Mouse (Mus musculus) adrenal gland, postnatal 14 days (tissue): ENCODE measurements around the gene Fsd1. TPM values are rescaled to one million over a fixed set of nuclear protein-coding genes. Genes with fewer than 3 reads are reported as not detected.

Experiments used
- DNase-seq: peaks from one replicate; pipeline ENCODE4 v3.0.0; 2021; ENCODE audit warnings: mixed read lengths
- total RNA-seq: library from RNA; stranded (reverse); gene quantifications from 2 replicates; pipeline ENCODE4 v1.2.3, GENCODE M21; 2021

Fsd1 gene
- total RNA-seq, 1 experiment from 2014 or later = 1.6 TPM

DNA sequence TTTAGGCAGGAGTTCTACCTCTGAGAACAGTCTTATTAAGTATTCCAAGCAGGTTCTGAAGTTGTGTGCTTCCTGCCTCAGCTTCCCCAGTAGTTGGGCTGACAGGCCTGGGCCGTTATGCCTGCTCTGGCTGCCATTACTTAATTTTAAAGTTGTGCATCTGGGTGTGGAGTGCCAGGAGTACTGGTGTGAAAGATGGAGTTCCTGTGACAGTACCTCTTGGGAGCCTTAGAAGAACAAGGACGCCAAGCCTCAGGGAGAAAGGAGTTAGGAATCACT lies 23.6 kb downstream of the Fsd1 start:
- peak; percentile 15 for DNase-seq

GRCm38 (mm10) chr17:56010255-56010654 lies 23.9 kb downstream of the Fsd1 start:
- peak; percentile 21 for DNase-seq

DNA sequence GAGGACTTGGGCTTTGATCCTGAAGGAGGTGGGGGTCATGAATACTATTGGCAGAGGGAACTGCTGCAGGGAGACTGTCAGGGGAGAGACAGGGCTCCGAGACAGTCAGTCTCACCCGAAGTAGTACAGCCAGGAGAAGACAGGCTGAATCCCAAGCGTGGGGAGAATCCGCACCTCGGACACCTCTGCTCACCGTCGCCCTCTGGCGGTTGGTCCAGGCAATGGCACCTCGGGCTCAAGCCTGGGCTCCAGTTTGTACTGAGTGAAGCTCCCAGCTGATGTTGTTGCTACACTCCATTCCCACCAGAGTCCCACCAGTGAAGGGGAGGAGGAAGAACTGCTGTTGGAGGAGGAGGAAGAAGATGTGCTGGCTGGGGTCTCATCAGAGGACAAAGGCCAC lies 24.4 kb downstream of the Fsd1 start:
- DNase-seq = peak; percentile 93

- no peak for DNase-seq
Observed at GRCm38 (mm10) chr17:56011441-56011840, 25.1 kb downstream of the Fsd1 start.

DNA sequence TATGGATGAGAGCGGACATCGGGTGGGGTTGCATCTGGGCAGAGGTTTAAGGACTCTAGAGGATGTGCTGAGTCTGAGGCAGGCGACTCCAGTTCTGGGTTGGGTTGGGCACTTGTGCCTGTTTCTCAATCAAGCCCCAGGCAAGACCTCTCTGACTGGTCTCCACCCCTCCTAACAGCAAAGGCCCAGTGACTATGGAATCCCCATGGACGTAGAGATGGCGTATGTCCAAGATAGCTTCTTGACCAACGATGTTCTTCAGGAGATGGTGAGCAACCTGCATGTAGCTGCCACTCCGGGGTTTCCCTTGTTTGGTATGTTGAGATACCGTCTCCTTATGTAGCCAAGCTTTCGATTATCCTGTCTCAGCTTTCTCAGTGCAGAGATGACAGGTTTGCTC lies 29.0 kb downstream of the Fsd1 start:
- DNase-seq = no peak

DNA sequence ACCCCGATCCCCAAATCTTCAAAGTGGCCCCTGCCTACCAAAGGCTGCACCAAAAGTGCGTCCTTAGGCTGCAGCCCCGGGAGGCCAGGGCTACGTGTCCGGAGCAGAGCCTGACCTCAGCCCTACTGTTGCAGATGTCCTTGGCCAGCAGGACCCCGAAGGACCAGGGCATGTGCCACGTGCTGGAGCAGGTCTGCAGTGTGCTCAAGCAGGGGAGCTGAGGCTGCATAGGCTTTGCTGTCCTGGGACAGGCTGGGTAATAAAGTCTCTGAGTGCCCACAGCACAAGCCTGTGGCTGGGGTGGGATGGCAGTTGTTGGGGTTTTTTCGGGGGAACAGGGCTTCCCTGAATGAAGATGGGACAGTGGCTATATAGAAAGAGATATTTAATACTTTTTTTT lies 30.1 kb downstream of the Fsd1 start:
- DNase-seq = no peak

- DNase-seq = no peak
Observed at GRCm38 (mm10) chr17:56016793-56017785, 30.8 kb downstream of the Fsd1 start.

DNA sequence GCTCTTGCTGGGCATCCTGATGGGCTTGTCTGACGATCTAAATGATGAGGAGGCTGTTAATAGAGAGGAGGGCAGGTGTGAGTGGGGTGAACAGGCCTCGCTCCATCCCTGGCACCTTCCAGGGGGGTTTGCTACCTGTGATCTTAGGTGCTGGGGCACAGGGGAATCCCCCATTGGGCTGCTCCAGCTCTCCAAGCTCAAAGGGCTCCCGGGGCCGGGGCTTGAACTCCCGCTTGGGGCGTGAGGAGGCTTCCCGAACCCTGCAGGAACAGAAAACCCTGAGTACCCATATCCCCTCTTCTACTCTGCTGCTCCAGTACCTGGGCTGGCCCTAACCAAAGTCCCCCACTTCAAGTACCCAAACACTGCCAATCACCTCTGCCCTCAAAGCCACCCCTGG lies 31.5 kb downstream of the Fsd1 start:
- no peak for DNase-seq

GRCm38 (mm10) chr17:56018347-56019131 lies 32.2 kb downstream of the Fsd1 start:
- peak; percentile 79 for DNase-seq

DNA sequence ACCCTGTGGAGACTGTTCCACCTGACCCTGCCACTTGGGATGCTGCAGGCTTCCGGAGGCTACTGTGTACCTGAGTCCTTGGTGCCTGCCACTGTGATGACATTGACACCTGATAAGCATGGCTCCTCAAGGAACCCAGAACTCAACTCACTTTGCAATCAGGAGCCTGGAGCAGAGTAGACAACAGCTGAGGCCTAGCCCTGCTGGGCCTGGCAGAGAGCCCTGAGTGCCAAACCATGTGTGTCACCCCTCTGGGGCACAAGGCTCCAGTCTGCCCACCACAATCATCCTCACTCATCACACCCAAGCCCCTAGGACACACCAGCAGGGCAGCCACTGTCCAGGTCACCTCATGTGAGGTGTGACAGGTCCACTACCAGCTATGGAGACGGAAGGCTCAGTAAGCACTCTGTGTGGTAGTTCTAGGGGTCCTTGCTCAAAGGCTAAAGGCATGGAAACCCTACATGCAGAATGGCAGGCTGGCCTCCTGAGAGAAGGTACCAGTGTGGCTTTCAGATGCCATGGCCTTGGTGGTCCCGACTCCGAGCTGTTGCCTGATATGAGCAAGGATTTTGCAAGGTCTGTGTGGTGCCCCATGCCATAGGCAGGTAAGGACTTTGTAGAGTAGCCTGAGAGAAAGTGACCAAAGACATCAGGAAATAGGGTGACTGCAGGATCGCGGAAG lies 34.2 kb downstream of the Fsd1 start:
- no peak for DNase-seq

- DNase-seq = no peak
Observed at GRCm38 (mm10) chr17:56021161-56021910, 35.0 kb downstream of the Fsd1 start.

GRCm38 (mm10) chr17:56022131-56022988 lies 36.1 kb downstream of the Fsd1 start:
- no peak for DNase-seq

- DNase-seq = no peak
Observed at GRCm38 (mm10) chr17:56022989-56023290, 36.6 kb downstream of the Fsd1 start.

DNA sequence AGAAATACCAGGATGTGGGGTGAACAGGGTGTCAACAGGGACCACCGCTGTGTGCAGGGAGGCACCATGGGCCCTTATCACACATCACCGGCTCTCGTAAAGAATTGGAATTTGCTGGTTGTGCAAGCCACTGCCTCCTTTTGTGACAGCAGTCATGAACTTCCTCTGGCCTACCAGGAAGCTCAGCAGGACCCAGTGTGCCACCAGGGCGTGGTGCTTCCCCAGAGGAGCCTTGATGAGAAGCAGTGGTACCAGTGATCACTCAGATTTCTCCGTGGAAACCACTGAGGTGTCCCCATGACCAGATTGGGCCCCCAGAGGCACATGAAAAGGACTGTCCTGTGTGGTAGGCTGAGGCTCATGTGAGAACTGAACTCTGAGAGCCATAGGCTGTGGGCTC lies 37.1 kb downstream of the Fsd1 start:
- no peak for DNase-seq

DNA sequence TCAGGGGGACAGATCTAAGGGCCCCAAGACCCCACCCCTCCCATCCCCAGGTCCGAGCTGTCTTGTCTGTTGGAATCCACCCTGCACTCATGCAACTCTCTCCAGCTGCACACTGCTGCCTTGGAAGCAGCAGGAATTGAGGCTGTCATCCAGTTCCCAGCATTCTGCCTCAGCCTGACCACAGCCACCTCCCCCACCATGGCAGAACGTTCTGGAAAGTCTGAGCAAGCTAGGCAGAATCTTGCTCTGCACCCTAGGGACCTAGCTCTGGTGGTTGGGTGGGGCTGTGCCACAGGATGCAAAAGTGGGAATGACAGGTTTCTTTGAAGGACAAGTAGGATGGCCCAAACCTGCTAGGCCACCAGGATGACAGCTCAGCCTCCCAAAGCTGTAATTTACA lies 38.2 kb downstream of the Fsd1 start:
- no peak for DNase-seq

GRCm38 (mm10) chr17:56024931-56025330 lies 38.6 kb downstream of the Fsd1 start:
- no peak for DNase-seq

DNA sequence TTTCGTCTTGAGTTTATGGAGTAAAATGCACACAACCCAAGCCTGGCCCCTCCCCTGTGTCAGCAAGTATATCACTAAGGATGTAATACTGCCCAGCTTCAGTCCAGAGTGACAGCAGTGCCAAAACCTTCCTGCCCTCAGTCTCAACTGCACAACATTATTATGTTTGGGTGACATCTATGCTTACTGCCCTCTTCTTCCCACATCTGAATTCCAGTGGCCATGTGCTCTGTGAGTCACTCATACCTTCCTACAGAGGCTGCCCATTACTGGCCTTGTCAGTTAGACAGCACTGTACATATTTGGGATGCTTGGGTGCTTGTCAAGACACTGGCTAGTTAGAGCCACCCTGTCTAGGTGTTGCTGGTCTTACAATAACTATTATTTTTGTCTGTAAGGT lies 40.0 kb downstream of the Fsd1 start:
- DNase-seq = no peak

DNA sequence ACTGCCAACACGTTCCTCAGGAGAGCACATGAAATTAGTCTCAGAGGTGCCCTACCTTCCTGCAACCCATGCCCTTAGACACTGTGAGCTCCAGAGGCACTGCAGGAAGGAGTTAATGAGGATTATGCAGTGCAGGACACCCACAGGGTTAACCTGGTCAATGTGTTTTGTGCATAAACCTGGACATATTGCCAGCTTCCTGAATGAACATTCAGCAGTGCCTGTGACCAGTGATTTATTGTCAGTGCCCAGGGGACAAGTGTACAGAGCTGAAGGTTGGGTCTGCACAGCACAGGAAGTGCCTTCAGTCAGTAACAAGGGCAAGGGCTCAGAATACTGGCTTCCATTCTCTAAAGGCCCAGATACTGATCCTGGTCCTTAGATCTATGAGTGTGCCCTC lies 40.6 kb downstream of the Fsd1 start:
- peak; percentile 53 for DNase-seq

DNA sequence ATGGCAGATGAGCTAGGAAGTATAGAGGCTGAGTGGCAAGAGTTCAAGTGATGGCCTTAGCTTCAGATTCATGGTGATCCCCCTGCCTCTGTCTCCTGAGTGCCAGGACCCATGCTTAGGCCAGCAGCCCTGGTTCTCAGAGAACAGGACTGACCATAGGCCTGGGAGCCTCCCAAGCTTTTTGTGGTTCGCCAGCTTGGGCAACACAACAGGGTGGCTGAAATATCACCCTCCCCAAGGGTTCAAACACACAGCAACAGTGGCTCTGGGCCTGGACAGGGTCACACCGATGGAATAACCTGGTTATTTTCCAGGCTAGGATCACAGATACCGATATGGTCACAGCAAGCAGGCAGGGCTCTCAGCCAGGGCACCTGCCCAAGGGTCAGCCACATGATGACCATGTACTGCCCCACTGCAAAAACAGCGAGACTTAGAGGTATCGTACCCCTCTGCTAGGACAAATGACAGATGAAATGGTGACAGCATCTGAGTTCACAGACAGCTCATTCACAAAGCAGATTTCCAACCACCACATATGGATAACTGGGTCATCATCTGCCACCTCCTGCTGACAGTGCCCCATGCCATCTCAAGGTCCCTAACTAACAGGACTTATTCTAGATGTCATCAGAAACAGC lies 41.6 kb downstream of the Fsd1 start:
- DNase-seq = peak; percentile 34

GRCm38 (mm10) chr17:56030238-56030870 lies 44.0 kb downstream of the Fsd1 start:
- DNase-seq = peak; percentile 39
